Mouse (Mus musculus) brain, adult 10 weeks (tissue): ENCODE data around the gene Fus. TPM values are rescaled to one million over a fixed set of nuclear protein-coding genes. Genes with fewer than 3 reads are reported as not detected.

Experiments used
- polyA plus RNA-seq: library from polyadenylated mRNA; stranded (reverse); fragments of 350-450 nt; fragmentation: Illumina TruSeq; extraction: RNeasy Lipid Tissue Mini Kit (QIAGEN cat#74804); gene quantifications from one replicate; pipeline ENCODE4 v1.2.3, GENCODE M21; 2015; ENCODE audit warnings: low read depth, low replicate concordance

The Fus gene
- 307 TPM for polyA plus RNA-seq

GRCm38 (mm10) chr7:127967004-127967921 lies at the start of gene Fus:
Gene Fus (plus strand): TSS chr7:127967457.

DNA sequence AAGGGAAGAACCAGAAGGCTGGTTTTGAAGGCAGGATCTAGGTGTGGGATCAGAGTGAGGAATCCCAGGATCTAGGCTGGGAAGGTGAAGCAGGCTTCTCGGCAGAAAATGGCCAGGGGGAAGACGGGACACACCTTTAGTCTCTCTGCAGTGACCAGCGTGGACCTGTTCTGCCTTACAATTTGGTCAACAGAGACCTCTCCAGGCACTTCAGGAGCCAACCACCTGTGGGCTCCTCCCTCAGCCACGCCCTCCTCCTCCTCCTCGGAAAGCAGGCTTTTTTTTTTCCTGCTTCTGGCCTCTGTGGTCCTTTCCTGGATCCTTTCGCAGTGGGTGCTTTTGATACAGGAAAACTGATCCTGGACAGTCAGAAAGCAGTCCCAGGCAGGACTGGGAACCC lies 37.3 kb upstream of the Fus start, which contains the start of gene Prss8:
Gene Prss8 (minus strand): TSS at position 182 of the 400 bp plus-strand sequence.

GRCm38 (mm10) chr7:127946470-127947023 lies 20.7 kb upstream of the Fus start, which contains the start of gene Prss36:
Gene Prss36 (minus strand): TSS chr7:127946725.

GRCm38 (mm10) chr7:127993341-127993977 lies 26.2 kb downstream of the Fus start, which contains the start of gene Pycard:
Gene Pycard (minus strand): TSS chr7:127993867.

GRCm38 (mm10) chr7:128003688-128004087 lies 36.4 kb downstream of the Fus start, which contains the start of gene Trim72:
Gene Trim72 (plus strand): TSS chr7:128003949.

Other genes starting within 250 kb of the Fus start
- gene Ctf2, start 235.3 kb upstream of the Fus start, polyA plus RNA-seq: not detected
- gene Fbxl19, start 222.9 kb upstream of the Fus start, polyA plus RNA-seq: 38.6 TPM
- gene Orai3, start 197.6 kb upstream of the Fus start, polyA plus RNA-seq: 20.2 TPM
- 21.5 TPM for gene Setd1a, start 190.8 kb upstream of the Fus start, polyA plus RNA-seq
- gene Gm49388, start 181.8 kb upstream of the Fus start, polyA plus RNA-seq: not detected
- 13.3 TPM for gene Hsd3b7, start 166.9 kb upstream of the Fus start, polyA plus RNA-seq
- 88.0 TPM for gene Stx4a, start 143.2 kb upstream of the Fus start, polyA plus RNA-seq
- gene Stx1b, start 142.9 kb upstream of the Fus start, polyA plus RNA-seq: 319 TPM
- 12.6 TPM for gene Zfp646, start 91.2 kb upstream of the Fus start, polyA plus RNA-seq
- 9.1 TPM for gene Zfp668, start 90.6 kb upstream of the Fus start, polyA plus RNA-seq
- gene Prss53, start 76.5 kb upstream of the Fus start, polyA plus RNA-seq: 2.1 TPM
- gene Gm21974, start 72.0 kb upstream of the Fus start, polyA plus RNA-seq: not detected
- 40.9 TPM for gene Vkorc1, start 71.8 kb upstream of the Fus start, polyA plus RNA-seq
- 45.9 TPM for gene Bckdk, start 63.4 kb upstream of the Fus start, polyA plus RNA-seq
- gene Kat8, start 54.9 kb upstream of the Fus start, polyA plus RNA-seq: 41.5 TPM
- gene Prss8, start 37.4 kb upstream of the Fus start, polyA plus RNA-seq: 0.65 TPM
- 14.3 TPM for gene Prss36, start 20.7 kb upstream of the Fus start, polyA plus RNA-seq
- gene Pycard, start 26.4 kb downstream of the Fus start, polyA plus RNA-seq: 4.3 TPM
- 0.34 TPM for gene Trim72, start 36.5 kb downstream of the Fus start, polyA plus RNA-seq
- gene Itgam, start 95.2 kb downstream of the Fus start, polyA plus RNA-seq: 11.5 TPM
- not detected for gene Gm49368, start 95.2 kb downstream of the Fus start, polyA plus RNA-seq
- gene Itgax, start 162.1 kb downstream of the Fus start, polyA plus RNA-seq: not detected
- gene Itgad, start 186.9 kb downstream of the Fus start, polyA plus RNA-seq: 1.2 TPM
- 21.9 TPM for gene Cox6a2, start 238.9 kb downstream of the Fus start, polyA plus RNA-seq